Mouse (Mus musculus): Measurements from ENCODE around the gene Fam104a.
A peak's percentile ranks its signal among the peaks of the same experiment; 100 is the strongest.

Gene Fam104a

DNA sequence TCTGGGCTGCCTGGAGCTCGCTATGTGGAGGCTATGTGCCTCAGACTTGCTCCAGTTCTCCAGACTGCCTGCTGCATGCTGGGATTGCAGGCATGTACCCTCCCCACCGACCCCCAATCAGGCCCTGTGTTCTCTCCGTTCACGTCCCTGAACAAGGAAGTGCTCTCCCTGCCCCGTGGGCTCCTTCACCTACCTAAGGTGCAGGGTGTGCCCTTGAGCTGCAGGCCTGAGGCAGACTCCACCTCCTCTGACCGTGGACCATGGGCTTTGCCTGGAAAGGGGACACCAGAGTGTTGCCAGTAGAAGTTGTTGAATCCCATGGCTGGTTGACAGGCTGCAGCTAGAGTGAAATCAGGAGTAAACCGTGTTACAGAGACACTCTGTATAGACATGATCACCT is 15.7 kb upstream of the Fam104a start:
- DNase-seq: no peak

DNA sequence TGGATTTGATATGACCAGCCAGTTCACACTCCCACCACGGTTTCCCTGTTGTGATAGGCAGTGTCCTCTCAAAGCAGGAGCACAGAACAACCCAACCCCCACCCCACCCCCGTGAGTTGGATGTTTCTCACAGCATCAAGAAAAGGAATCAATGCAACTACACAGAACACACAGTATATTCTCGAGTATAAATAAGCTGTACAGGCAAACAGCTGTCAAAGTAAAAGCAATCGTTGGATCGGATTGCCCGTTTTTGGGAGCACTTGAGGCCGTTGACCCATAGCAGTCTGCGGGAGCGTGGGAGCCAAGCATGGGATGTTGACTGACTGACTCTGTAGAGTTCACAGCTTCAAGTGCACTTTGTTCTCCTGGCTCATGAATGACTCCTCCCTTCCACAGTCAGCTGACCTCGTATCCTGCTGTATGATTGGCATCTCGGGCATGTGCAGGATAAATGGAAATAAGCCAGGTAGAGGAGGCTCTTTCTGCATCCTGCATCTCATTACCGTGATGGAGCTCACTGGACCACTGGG is 14.1 kb upstream of the Fam104a start:
- DNase-seq: peak; percentile 36

DNA sequence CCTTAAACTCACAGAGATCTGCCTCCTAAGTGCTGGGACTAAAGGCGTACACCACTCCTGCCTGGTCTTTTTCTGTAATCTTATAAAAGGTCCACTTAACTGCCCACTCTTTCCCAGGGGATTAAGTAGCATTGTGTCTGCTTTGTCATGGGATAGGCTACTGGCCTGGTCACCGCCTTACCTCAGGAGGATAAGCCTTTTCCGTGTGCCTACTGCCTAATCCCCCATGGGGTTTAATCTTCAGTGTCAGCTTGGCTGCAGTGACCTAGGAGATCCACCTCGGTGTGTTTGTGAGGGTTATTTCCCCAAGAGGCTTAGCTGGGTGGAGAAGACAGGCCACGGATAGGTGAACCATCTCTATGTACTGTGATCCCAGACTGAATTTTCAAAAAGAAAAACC is 13.6 kb upstream of the Fam104a start:
- DNase-seq: peak; percentile 83

DNA sequence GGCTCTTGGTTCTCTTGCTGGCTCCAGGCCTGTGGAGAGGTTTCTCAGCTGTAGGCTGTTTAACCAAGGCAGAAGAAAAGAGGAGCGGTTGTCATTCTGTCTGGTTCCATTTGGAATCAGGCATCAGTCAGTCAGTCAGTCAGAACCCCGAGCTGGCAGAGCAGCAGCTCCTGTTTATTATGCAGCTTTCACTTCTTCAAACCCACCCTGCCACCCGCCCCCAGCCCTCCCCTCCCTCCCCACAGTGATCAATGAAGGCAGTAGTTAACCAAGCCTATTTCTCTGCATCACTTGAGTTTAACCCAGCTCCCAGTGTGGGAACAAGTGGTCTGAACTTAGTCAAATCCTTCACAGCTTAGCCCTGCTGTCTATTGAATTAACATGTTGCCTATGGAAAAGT is 7.9 kb upstream of the Fam104a start:
- no peak for DNase-seq

DNA sequence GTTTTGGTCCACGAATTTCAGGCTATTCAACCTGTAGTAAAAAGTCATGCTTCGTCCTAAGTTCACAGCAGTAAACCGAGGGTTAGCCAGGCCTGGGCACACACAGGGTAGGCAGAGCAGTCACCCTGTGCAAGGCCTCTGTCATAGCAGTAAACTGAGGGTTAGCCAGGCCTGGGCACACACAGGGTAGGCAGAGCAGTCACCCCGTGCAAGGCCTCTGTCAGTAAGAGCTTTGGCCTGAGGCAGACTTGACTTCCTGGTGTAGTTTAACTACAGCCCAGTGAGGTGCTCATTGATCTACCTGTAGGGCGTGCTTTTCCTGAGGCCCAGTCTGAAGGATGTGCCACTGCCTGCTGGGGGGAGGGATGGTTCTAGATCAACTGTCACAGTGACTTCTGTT is 7.4 kb upstream of the Fam104a start:
- no peak for DNase-seq

DNA sequence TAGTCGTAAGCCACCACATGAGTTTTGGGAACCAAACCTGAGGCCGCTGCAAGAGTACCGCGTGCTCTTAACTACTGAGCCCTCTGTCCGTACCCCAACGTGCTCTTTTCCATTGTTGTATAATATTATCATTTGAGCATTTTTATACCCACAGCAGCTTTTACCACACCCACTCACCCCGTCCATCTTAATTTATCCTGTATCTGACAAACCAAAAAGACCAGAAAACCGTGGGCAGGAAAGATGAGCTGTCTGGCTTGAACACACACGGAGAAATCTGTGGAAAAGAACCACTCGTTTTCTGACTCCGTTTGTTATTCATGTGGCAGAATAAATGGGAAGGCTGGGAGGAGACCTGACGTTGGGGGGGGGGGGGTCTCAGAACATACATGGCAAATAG is 6.6 kb upstream of the Fam104a start:
- DNase-seq: no peak

DNA sequence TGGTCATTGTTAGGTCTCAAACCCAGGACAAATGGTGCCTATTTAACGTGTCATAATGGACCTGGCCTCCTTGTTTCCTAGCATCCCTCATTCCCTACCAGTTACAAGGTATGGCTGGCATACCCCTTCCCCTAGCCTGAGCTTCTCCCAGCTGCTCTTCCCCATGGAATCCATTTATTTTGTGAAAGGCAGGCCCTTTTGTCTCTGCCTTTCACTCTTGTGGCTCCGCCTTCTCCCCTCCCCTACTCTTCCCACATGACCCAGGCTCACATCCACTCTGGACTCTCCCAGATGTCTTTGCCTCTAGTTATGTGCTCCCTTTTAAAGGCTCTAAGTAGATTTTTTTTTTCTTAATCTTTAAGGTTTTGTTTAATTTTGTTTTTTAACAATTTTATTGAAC is 3.1 kb upstream of the Fam104a start:
- peak; percentile 63 for DNase-seq

DNA sequence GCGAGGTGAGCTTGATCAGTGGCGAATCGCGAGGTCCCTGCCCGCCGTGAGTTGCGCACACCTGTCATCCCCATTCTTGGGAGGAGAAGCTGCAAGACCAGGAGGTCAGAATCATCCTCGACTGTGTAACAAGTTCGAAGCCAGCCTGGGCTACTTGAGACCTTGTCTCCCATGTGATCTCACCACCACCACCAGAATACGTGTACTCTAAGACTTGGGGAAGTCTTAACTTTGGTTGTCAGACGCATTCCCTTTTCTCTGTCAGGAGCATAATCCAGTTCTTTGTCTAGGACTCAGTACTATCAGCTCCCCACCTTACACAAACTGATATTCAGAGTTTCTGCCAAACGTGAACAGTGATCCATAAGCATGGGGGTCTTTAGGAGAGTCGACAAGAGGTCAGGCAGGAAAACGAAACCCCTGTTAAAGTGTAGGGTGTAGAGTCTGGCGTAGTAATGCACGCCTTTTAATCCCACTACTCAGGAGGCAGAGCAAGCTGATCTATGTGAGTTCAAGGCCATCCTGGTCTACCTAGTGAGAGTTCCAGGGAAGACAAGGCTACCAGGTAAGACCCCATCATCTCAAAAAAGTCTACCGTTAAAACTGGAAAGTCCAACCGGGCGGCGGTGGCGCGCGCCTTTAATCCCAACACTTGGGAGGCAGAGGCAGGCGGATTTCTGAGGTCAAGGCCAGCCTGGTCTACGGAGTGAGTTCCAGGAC is 912 bp upstream of the Fam104a start:
- DNase-seq: no peak

DNA sequence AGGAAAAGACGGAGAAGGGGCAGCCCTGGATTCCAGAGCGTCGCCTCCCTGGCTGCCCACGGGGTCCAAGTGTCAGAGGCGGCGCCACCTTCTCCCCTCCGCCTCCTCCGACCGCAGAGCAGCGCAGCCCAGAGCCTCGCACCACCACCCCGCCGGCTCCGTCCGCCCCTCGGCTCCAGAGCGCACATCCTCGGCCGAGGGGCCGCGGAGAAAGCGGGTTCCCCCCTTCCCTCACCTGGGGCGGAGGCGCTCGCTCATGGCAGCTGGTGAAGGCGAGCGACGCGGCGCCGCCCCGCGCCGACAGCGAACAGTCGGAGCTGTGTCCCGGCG is 363 bp downstream of the Fam104a start:
- no peak for DNase-seq

DNA sequence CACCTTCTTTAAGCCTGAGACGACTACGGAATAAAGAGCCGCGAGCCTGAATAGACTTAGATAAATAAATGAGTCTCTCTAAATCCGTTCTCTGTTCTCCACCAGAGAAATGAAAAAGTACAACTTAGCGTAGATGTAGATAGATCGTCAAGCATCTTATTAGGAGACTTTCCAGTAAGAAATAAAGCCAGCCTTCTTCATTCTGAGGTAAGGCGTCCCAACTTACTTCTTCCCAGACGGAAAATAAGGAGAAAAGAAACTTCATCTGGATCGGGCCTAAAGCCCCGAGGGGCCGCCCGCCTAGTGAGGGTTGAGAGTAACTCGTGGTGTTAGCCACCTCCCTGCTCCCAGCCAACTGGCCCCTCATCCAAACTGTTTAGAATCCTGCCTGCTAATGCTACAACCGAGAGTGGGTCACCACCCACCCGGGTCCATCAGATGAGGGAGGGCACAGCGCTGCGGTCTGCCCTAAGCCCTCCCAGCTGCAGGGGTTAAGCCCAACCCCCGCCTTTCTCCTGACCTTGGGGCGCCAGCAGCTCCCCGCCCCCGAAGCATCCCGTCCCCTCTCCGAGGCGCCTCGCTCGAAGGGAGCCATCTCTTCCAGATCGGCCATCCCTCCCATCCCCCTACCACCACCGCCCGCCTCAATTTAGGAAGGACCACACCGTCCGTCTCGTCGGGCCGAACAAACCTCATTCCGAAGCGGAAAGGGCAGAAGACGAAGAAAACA is 893 bp downstream of the Fam104a start:
- DNase-seq: peak; percentile 84

DNA sequence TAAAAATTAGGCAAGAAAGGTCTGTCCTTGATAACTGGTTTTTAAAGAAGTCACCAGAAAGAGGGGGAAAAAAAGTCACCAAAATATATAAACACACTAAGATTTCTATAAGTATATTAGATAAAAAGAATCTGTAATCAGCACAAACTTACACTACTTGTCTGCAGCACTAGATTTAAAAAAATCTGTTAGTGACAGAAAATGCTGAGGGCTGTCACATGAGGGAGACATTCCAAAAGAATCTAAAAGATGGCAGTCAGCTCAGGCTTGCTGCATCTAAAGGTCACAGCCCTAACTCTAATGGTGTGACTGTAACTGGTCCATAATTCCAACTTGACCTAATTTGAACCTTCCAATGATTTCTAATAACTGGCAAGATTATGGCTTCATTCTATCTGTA is 2.0 kb downstream of the Fam104a start:
- DNase-seq: peak; percentile 15

DNA sequence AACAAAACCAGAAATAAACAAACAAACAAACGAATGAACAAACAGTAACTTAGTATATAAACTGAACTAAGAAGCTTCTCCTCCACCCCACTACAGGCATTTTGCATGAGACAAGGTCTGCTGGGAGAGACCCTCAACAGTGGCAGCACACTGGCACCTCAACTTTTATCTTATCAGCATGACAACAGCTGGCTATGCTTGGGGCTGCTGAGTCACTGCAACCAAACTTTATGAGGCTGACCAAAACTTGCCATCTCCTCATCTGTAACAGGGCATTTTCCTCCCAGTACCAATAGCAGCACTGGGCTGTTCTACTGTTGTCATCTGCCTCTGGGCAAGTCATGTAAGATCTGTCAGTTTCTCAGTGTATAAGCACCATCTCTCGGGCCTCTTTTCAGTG is 3.0 kb downstream of the Fam104a start:
- no peak for DNase-seq

DNA sequence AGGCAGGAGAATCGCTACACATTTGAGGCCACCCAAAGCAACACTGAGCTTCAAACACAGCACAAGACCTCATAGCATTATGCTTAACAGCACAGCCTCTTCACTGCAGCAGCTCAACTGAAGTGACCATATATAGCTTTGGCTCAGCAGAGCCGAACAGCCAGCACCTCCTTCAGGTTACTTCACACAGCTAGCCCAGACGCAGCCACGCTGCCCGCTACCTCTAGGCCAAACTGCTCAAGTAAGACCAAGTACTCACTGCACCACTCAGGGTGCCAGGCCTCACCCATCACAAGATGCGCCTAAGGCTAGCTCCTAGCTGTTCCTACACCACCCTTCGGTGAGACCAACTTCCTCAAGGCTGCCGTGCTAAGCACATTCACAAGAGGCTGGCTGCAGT is 5.6 kb downstream of the Fam104a start:
- no peak for DNase-seq

DNA sequence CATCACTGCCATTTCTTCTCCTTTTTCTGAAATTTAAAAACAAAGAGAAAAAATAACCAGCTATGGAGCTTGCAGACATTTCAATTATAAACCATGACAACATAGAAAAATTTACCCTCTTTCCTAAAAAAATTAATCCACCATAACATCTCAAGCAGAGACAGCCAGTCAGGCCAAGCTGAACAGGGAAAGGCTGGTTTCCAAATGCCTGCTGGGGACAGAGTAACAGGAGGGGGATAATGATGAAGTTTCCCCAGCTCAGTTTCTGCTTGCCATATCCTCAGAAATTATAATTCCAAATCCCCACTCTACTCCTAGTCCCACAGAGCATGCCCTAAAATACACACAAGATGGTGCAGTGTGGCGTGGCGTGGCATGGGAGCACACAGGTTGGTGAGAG is 6.6 kb downstream of the Fam104a start:
- no peak for DNase-seq

DNA sequence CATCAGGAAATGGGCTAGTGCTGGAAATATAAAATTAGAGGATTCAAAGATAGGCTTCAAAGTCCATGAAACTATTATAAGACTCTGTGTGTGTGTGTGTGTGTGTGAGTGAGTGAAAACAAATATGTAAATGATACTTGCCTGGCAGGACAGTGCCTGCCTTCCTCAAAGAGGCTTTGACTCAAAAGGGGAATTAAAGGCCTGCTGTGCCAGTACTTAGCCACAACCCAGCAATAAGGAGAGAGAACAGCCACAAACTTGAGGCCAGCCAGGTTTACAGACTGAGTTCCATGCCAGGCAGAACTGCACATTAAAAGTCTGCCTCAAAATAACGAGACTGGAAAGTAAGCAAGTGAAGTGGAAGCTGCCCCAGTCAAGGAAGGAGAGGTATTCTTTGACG is 7.1 kb downstream of the Fam104a start:
- DNase-seq: no peak

DNA sequence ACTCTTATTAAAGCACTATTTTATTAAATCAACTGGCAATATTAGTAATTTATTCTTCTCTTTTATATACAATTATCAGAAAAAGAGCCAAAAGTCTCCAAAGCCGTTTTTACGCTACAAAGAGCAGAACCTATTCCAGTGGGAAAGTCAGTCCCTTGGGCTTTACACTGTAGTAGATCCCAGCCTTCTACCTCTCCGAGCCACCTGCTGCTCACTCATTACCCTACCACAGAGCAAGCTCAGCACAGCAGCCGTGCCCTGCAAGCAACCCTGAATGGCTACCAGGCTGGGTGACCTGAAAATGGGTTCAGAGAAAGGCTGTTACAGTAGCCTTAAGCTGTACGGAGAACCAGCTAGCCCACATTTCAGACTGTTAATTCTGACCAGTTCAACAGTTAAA is 9.4 kb downstream of the Fam104a start:
- DNase-seq: no peak

DNA sequence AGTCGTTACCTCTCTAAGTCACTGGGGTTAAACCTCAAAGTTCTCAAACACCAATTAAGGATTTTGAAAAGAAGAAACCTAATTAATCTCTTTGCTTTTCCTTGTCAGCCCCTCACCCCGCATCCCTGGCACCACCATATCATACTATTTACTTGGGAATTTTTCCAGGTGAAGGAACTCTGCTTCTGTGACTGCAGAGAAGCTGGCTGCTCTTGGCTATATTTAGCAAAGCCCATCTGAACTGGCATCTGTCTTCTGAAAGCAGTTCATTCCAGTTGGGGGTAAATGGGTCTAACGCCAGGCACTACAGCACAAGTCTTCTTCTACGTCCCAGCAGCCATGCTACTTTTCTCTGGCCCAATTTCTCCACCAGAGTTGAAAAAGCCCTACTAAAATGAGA is 10.3 kb downstream of the Fam104a start:
- DNase-seq: no peak

DNA sequence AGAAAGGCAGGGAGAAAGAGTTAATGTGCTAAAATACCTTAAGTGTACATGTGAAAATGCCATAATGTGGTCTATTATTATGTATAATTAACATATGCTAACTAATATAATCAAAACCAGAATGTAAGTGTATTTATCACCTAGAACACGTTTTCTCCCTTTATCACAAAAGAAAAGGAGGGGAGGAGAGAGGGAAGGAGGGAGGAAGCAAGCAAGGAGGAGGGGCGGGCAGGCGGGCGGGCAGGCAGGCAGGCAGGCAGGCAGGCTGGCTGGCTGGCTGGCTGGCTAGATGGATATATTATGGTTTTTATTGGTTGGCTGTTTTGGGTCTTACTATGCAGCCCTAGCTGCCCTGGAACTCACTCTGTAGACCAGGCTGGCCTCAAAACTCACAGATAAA is 14.2 kb downstream of the Fam104a start:
- no peak for DNase-seq

DNA sequence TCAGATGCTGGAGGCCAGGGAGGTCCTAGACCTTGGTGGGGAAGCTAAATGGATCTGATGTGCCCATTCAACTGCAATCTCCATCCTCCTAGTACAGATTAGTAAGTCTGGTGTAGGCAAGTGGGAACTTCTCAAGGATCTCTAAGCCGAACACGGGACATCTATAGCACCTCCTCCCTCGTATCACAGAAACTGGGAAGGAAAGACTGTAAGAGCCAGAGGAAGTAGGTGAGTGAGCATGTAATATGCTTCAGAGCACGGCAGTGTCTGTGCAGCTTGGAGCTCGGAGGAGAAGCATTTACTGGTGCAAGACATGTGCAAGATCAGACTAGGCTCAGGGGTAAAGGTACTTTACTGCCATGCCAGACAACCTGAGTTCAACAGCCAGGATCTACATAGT is 15.1 kb downstream of the Fam104a start:
- no peak for DNase-seq

DNA sequence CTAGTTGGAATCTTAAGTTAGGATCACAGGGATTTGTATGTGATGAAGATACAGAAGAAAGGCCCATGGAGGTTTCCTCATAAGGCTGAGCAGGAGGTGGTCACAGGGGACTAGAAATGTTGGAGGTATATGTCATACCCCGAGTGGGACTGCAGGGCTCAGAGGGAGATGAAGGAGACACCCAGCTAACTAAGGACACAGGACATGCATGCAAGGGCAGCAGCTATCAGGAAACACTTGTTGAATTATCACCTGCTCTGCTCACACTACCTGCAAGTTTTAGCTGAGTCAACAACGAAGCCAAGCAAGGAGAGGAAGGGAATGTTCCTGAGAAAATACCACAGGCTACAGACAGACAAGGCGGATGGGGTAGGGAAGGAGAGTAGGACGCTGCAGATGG is 16.3 kb downstream of the Fam104a start:
- no peak for DNase-seq

DNA sequence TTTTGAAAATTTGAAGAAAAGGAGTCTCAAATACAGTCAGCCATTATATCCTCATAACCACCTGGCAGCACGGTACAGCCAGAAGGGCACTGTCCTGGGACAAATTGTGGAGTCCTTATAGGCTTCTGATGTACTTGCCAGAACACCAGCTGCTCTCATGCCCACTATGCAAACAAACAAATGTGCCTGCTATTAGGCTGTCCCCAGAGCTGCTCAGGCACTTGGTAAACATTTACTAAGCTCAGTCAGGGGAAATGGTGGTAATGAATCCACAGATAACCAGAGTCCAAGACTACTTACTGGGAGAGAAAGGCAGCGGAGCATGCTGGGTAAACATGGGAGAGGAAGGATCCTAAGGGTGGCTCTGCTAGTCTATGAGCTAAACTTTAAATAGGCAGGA is 16.8 kb downstream of the Fam104a start:
- DNase-seq: no peak

DNA sequence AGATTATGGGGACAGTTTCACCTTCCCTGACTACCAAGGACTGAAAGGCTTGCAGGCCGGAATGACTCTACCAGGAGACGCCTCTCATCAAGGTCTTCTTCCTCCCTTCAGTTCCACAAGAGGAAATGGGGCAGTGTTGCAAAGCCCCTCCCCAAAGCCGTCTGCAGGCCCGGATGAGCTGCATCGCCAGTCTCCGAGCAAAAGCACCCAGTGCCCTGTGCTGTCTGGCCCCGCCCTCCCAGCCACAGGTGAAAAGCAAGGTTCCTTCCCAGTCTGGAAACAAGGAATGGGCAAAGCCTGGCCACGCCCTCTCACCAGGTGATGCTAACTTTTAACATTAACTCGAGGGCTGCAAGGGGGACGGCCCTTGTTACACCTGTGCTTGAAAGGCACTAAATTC is 17.3 kb downstream of the Fam104a start:
- DNase-seq: no peak

DNA sequence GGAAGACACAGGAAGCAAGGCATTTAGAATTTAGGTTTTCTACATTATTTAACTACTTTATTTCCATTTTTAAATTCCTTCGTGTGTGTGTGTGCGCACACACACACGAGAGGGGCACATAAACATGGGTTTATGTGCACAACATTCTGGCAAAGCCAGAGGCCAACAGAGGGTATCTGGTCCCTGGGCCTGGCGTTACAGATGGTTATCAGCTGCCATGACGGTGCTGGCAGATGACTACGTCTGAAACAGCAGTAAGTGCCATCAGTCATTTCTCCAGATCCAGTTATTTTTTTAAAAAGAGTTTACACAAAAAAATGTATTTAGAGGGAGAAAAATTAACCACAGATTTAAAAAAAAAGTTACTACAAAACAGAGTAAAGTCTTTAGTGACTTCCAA is 17.8 kb downstream of the Fam104a start:
- no peak for DNase-seq

DNA sequence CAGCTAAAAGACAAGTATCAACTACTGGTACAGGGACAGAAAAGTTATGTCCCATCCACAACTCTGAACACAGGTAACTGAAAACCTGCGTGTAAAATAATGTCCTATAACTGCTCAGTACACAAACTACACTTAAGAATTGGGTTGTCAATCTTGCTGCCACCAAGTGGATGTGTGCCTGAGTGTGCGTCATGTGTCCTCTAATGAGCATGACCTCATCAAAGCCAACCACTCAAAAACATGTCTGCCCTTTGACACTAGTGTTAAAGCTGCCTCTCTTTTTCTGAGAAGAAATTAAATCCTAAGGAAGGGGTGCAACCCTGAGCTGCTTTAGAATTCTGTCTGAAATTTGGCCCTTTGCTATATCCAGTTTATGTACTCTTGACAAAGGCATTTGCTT is 19.7 kb downstream of the Fam104a start:
- no peak for DNase-seq

DNA sequence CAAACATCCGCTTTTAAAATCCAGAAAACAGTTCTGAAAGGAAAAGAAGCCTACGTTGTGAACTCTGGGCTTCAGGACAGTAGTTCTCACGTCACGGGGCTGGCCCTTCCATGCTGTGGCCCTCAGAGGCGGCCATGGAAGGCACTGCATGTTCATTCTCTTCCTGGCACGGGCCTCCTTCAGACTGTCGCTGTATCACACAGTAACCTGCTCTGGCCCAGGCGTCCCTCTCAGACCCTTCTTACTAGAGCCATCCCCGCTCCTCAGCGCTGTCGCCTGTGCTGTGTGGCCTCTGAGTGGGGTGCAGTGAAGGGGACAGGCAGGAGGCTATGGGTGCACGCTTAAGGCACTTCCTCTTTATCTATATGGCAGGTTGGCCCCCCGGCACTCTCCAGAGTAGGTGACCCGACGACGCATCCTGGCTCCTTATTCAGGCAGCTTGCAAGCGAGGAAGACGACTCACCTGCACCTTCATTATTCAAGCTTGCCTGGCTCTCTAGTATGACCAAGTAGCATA is 22.1 kb downstream of the Fam104a start:
- DNase-seq: no peak

Measured in retina, postnatal 1 day (tissue).